Mouse (Mus musculus): ENCODE results near the gene Mitf.

Gene Mitf

DNA sequence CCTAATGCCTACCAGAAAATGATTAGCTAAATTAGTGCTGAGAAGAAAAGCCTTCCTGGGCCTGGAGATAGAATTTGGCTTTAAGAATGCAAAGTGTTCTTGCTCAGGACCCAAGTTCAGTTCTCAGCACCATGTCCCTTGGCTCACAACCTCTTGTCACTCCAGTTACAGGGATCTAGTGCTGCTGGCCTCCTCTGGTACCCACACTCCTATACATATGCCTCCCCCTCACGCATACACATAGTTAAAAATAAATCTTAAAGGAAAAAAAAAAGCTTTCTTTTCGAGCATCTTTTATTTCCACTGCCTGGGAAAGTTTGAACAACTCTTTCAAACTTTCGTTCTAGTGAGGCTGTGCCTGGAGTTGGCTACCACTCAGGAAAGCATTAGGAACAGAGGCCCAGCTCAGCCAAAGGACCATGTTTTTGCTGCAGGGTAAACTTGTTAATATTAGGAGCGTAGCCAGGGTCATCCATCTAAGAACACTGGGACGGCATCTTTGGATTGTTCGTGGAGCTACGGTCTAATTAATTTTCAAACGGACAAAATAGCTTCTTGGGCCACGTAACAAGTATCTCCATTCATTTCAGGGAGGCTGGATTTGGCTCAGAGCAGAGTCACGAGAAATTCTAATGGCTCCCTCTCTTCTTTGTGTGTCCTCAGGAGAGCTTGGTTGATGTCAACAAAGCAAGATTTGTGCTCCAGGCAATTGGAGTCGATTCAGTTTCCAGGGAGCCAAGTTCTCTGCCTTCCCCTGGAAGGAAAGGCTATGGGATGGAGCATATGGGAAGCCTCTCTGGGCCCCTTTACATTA is 239.7 kb downstream of the Mitf start:
- no peak for DNase-seq (ENCODE audit: low spot score)

- no peak for DNase-seq (ENCODE audit: low spot score)
These were observed 240.9 kb downstream of the Mitf start for GRCm38 (mm10) chr6:98047741-98048140.

DNA sequence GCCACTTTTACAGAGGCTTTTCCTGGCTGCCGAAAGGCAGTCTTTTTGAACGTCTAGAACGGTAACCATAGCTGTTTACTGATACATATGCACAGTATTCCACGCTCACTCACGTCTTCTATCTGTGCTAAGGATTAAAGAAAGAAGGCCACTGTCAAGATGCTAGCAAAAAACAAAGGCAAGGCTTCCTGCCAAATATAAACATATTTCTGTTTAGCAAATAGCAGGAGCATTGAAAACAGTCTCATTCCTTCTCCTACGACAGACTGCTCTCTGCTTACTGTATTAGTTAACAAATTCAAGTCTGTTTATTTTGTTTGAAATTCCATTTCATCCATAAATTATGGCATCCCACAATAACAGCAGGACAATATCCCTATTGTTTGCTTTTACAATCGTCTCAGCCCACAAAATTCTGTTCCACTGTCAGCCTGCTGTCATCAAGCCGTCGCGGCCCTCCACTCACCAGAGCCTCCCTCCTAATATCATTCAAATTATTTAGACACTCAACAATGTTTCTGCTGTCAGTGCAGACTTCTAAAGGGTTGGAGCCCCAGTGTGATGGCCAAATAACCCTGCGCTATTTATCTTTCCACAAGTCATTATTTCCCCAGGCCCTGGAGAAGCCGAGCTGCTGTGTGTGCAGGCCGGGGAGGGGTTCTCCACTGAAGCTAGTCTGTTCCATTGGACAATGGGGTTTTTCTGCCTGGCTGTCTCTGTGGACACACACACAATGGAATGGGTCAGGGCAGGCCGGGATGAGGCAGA is 242.0 kb downstream of the Mitf start:
- no peak for DNase-seq (ENCODE audit: low spot score)

DNA sequence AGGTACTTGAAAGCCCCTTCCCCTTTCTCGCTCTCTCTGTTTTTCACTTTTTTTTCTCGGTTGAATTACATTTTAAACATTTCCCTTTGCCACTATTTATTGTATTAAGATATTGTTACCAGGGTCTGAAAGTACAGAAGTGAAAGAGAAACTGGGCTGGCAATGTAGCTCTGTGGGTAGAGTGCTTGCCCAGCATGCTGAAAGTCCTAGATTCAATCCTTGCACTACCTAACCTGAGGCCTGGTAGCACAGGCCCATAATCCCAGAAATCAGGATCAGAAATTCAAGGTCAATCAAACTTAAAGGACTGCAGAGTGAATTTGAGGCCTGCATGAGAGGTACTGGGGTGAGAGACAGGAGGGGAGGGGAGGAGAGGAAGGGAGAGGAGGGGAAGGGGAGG is 242.7 kb downstream of the Mitf start:
- DNase-seq (ENCODE audit: low spot score), result no peak

GRCm38 (mm10) chr6:98061878-98062277 is 255.0 kb downstream of the Mitf start:
- DNase-seq (ENCODE audit: low spot score), result no peak

DNA sequence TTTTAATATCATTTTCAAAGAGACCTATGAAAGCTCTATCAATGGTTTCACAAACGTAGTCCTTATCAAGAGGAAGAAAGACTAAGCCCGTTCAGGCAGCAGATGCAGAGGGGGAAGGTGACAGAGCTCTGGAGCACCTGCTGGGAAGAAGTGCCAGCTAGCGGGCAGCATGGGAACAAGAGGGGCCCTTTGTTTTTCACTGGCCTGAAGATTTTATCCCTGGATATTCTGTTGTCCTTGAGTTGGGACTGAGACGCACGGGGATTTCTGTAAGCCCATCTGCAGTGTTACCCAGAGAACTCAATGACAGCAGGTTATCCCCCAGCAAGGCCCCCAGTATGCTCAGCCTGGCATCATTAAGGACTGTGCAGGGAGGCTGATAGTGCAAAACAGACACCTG is 258.1 kb downstream of the Mitf start:
- no peak for DNase-seq (ENCODE audit: low spot score)

- DNase-seq (ENCODE audit: low spot score), result no peak
These were observed 259.6 kb downstream of the Mitf start for GRCm38 (mm10) chr6:98066420-98066819.
